Mouse (Mus musculus) ovary, postnatal 36 days (tissue): ENCODE data around the gene Gm17093.
"Not testable (repeated sequence)": the region's sequence is repeated elsewhere in the genome, so short reads cannot be mapped to it uniquely, and the experiment has no call there.

Experiments used
- DNase-seq: peaks from one replicate; pipeline ENCODE4 v3.0.0; 2022; ENCODE audit warnings: low spot score, mixed read lengths

Gm17093 gene

GRCm38 (mm10) chr14:44517976-44518375, at the start of gene Gm17093:
Gene Gm17093, plus strand, starts transcription at chr14:44518276.
- DNase-seq = not testable (repeated sequence)

GRCm38 (mm10) chr14:44492163-44492562, 25.9 kb upstream of the Gm17093 start, which contains the start of gene BC061237:
Gene BC061237, plus strand, starts transcription at chr14:44492463.
- DNase-seq = not testable (repeated sequence)

DNA sequence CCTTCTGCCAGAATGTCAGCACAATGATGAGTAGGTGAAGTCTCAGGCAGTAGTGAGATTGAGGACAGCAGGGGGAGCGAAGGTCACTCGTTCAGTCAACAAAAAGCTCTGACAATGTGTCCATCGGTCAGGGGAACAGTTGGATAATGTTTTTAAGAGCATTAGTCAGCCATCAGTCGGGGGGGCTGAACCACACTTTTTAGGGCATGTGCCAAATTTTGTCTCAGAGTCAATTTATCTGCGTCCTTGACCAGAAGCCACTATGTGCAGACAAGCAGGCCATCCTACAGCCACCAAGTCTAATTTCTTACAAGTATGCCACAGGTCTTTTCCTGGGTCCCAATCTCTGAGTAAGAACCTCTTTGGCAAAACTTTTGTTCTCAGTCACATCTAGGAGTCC, 29.9 kb downstream of the Gm17093 start:
- not testable (repeated sequence) for DNase-seq
